Mouse (Mus musculus): ENCODE data around the gene Ahdc1.

Ahdc1 gene

DNA sequence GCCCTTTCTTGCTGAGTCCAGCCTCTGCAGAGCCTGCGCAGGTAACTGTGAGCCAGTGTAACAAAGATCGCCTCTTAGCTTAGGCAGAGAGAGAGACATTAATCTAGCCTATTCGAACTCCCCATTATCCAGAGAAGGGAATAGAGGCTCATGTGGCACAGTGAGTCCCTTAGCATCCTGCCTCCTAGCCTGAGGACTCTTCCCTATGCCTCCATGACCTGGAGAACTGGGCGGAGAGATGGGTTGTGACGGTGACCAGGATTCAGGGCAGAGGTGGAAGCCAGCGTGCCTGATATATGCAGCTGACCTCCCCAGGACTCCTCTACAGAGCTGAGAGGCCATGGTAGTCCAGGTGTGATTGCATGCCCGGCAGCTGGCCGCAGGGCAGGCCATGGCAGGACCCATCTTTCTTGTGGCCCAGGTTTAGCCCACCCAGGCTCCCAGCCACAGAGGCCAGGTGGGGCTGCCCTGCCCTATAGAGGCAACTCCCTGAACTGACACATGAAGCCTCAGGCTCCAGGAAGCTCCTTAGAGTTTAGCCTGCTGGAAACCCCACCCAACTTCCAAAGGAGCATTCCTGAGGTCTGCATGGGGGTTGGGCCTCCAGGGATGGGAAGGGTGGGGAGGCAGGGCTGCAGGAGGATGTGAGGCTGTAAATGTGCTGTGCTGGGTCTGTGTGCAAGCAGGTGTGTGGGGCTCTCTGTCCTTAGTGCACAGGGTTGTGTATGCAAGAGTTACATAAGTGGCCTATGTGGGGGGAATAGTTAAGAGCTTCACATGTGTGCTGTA, 44.3 kb downstream of the Ahdc1 start:
- DNase-seq (ENCODE audit: low read depth): peak; percentile 39

DNA sequence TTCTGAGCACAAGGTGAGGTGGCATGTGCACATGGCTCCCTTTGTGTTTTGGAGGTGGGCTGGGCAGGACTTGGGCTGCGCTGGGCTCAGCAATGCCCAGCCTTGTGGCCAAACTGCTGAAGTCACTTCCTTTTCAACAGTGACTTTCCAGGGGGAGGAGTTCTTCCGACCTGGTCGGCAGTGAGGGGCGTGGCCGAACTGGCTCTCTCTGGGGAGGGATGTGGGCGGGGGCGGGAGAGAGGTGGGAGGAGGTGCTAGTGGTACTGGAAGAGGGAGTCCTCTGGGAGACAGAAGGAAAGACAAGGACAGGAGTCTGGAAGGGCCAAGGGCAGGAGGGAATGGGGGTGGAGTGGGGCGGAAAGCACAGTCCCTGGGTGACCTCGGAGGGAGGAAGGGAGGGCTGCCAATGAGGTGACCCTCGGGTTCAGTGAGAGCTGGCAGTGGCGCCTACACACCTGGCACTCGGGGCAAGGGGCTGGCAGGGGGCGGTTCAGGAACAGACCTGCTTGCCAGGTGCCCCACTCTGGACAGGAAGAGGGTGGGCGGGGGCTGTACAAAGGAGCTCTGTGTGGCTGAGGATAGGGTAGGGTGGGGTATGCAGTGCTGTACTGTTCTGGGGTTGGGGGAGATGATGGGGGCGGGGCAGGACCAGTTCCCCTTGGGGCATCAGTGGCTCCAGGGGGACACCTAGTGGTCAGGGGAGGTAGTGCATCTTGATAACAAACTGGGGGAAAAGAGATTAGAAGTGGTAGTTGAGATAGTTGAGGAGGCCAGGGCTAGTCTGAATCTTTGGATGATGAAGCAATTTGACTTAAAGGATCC, 45.2 kb downstream of the Ahdc1 start:
- DNase-seq (ENCODE audit: low read depth): peak; percentile 82

DNA sequence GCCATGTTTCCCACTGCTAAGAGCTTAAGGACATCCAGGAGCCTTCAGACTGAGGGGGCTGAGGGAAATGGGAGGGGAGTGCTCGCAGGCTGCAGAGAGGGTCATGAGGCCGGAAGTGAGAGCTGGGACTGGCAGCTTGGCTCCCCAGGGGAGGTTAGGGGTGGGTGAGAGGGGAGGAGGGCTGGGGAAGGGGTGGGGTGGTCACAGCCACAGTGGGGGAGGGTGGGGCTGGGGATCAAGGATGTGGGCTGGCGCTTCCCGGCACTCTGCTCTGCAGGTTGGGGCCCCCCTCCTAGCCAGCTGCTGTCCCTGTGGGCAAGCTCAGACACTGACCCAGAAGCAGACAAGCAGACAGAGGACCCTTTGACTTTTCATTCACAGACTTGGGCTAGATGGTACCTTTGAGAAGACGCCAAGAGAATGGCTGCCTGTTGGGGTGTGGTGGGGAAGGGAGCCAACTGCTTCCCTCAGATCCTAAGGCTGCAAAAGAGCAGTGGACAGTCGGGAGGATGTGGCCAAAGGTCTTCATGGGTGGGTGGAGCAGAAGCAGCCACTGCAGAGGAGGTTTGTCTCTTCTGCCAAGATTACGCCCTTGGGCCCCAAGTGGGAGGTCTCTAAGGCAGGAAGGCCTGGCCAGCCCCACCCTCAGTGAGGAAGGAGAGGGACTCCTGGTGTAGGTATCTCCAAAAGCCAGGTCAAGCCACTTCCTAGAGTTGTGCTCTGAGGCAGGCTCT, 46.5 kb downstream of the Ahdc1 start:
- DNase-seq (ENCODE audit: low read depth): peak; percentile 32

DNA sequence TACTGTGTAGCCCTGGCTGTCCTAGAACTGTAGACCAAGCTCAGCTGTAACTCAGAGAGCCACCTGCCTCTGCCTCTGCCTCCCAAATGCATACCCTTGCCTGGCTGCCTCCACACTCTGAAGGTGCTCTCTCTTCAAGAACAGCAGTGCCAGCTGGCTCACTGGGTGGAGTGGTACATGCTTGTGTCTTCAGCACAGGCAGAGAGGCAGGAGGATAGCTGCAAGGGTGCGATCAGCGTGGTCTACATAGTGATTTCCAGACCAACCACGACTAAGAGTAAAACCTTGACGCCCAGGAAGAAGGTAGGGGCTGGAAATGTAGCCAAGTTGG, 47.0 kb downstream of the Ahdc1 start:
- no peak for DNase-seq (ENCODE audit: low read depth)

DNA sequence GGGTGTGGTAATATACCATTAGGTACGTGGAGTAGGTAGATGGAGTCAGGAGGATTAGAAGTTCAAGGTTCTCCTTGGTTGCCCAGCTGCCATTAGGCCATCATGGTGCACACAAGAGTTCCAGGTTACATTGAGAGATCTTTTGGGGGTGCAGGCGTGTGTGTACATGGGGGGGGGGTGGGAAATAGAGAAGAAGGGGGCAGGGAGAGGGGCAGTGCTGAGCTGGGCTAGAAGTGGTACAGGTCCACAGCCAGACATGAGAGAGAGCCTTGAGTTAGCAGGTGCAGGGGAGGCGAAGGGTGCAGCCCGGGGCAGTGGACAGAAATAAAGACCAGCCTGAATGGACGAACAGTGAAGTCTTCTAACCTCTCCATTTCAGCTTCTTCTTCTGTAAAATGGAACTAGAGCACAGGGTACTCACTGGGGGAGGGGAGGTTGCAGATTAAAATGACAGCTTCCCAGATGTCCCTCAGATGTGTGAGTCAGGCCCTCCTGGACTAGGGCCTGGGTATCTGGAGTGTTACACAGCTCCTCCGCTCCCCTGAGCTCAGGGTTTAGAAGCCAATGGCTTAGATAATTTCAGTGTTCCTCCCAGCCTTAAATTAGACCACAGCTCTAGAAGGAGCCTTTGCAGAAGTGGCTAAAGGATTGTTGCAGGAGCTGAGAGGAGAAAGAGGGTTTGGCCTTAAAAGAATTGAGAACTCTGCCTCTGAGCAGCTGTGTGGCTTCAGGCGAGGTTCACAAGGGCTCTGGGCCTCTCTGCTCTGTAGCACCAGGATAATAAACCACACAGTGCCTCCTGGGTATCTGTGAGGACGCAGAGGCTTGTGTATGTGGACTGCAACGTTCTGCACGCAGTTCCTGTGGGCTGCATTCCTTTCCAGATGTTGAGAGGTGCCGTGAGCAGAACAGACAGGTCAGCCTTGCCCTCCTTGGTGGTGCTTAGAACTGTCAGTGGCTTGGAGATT, 47.7 kb downstream of the Ahdc1 start:
- DNase-seq (ENCODE audit: low read depth): no peak

DNA sequence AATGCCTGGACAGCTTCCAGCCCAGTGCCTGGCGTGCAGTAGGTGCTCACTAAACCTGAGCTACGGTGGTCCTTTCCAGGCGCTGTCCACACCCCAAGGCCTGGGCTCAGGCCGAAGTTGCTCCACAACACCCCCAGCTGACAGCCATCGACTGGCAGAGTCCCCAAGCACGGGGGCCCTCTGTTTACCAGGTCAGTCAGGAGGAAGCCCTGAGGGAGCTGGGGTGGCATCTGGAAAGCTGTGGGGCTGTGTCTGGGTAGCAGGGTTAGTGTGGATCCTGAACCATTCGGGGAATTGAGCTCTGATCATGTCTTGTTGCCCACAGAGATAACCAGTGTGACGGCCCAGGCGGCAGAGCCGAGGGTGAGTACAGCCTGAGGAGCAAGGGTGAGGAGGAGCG, 49.6 kb downstream of the Ahdc1 start:
- DNase-seq (ENCODE audit: low read depth): peak; percentile 46

DNA sequence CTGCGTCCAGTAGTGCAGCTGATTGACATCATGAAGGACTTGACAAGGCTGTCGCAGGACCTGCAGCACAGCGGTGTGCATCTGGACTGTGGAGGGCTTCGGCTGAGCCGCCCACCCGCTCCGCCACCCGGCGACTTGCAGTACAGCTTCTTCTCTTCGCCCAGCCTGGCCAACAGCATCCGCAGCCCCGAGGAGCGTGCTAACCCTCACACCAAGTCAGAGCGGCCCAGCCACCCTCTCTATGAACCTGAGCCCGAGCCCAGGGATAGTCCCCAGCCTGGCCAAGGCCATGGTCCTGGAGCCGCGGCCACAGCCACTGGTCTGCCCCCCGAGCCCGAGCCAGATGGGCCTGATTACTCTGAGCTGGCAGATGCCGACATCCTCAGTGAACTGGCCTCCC, 50.7 kb downstream of the Ahdc1 start:
- DNase-seq (ENCODE audit: low read depth): no peak

DNA sequence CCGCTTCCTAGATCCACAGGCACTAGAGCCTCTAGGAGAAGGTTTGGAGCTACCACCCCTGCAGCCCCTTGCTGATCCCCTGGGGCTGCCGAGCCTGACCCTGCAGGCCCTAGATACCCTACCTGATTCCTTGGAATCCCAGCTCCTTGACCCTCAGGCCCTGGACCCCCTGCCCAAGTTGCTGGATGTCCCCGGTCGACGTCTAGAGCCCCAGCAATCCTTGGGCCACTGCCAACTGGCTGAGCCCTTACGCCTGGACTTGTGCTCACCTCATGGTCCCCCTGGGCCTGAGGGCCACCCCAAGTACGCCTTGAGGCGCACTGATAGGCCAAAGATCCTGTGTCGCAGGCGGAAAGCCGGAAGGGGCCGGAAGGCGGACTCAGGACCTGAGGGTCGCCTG, 51.2 kb downstream of the Ahdc1 start:
- no peak for DNase-seq (ENCODE audit: low read depth)

DNA sequence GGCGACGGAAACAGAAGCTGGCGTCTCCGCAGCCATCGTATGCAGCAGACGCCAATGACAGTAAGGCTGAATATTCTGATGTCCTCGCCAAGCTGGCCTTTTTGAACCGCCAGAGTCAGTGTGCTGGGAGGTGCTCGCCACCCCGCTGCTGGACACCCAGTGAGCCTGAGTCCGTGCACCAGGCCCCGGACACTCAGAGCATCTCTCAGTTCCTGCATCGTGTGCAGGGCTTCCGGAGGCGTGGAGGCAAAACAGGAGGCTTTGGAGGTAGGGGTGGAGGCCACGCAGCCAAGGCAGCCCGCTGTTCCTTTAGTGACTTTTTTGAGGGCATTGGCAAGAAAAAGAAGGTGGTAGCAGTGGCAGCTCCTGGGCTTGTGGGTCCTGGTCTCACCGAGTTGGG, 52.1 kb downstream of the Ahdc1 start:
- DNase-seq (ENCODE audit: low read depth): no peak

DNA sequence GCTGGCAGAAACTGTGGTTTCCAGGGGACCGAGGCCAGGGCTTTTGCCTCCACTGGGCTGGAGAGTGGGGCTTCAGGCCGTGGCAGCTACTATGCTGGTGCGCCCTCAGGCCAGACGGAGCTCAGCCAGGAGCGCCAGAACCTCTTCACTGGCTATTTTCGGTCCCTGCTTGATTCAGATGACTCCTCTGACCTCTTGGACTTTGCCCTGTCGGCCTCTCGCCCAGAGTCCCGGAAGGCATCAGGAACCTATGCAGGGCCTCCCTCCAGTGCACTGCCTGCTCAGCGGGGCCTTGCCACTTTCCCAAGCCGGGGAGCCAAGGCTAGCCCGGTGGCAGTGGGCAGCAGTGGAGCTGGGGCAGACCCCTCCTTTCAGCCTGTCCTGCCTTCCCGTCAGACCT, 52.7 kb downstream of the Ahdc1 start:
- DNase-seq (ENCODE audit: low read depth): no peak

DNA sequence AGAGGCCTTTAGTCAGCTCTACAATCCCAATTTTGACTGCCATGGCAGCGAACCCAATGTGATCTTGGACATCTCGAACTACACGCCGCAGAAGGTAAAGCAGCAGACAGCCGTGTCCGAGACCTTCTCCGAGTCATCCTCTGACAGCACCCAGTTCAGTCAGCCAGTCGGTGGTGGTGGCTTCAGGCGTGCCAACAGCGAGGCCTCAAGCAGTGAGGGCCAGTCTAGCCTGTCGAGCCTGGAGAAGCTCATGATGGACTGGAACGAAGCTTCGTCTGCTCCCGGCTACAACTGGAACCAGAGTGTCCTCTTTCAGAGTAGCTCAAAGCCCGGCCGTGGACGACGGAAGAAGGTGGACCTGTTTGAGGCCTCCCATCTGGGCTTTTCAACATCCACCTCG, 53.7 kb downstream of the Ahdc1 start:
- no peak for DNase-seq (ENCODE audit: low read depth)

DNA sequence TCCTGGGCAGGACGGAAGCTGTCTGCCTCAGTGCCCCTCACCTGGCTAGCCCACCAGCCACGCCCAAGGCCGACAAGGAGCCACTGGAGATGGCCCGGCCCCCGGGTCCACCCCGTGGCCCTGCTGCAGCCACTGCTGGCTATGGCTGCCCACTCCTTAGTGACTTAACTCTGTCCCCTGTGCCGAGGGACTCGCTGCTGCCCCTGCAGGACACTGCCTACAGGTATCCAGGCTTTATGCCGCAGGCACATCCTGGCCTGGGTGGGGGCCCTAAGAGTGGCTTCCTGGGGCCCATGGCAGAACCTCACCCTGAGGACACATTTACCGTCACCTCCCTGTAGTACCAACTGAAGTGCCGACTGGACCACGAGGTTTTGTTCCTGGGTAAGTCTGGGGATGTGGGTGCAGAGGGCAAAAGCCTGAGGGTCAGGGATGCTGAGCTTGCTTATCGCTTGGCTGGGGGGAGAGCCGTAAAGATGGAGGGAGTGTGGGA, 54.9 kb downstream of the Ahdc1 start:
- no peak for DNase-seq (ENCODE audit: low read depth)

DNA sequence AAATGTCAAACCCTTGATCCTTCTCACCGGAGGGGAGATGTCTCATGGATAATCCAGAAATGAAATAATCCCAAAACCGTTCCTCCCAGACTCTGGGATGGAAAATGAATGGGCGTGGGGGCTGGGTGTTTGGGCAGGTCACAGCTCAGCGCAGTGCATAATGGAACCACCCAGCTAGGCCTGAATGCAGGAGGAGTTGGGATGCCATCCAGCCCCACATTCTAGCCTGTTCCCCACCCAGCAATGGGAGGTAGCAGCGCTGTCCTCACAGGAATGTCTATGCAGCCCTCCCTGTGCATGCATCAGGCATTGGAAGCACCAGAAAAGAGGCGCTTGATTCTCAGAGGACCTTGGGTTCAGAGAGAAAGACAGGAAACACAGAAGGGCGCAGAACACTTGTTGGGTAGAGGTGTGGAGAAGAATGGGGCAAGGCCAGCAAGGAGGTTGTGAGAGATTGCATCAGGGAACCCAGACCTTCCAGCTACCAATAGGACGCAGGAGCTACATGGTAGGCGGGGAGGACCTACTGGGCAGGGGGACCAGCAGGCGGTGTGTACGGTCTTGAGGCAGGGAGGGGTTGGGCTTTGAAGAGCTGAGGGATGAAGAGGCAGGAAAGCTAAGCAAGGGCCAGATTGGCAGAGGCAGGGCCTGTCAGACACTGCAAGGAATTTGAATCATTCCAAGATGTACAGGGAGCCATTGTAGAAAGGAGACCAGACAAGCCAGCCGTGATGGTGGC, 57.5 kb downstream of the Ahdc1 start:
- DNase-seq (ENCODE audit: low read depth): no peak

DNA sequence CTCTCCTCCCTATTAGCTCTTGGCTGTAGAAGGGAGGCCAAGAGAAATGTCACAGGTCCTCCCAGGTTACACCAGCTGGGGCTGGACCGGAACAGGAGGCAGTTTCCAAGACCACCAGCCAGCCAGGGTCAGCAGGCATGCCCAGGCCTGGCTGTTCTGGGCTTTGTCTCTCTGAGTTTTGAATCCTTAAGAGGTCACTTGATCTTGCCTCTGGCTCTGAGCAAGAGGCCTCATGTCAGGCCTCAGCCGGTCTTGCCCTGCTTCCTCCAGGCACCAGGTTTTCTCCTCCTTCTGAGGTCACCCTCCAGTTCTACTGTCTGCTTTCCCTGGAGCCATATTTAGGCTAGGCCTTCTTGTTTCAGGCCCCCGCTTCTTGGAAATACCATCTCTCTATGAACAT, 59.3 kb downstream of the Ahdc1 start:
- no peak for DNase-seq (ENCODE audit: low read depth)

DNA sequence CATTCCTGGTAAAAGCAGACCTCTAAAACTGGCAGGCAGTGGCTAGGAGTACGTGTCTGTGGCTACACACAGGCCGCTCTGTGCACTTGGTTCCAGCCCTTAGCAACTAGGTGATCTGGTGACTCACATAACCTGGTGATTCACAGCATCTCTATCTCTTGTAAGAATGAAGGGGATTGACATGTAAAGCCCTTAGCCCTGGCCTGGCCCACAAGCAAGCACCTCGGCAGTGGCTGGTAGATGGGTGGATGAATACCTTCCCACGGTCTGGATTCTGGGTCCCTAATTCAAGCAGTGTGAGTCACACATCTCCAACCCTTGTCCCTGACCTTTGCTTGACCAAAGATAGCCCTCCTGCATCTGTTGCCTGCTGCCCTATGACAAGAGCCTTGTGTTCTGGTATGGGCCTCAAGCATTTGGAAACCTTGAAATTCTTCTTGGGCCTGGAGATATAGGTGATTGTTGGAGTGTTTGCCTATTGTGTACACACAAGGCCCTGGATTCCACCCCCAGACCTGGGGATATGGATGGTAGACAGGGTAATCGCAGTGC, 59.8 kb downstream of the Ahdc1 start:
- DNase-seq (ENCODE audit: low read depth): peak; percentile 18

DNA sequence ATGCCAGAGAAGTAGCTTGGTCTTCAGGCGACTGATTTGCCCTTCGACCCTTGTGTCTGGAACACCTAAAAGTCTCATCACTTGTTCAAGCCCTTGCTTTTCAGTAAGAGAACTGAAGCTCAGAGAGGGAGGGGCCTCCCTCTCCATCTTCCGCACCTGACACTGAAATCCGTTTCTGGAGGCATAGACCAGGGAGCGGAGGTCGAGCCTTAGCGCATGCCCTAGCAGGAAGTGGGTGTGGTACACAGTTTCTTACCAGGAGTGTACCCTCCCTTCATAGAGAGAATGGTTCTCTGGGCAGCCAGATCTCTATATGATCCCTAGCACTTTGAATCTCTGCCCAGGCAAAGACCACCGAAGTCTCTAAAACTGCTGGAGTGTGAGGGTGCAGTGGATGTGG, 62.1 kb downstream of the Ahdc1 start:
- no peak for DNase-seq (ENCODE audit: low read depth)

DNA sequence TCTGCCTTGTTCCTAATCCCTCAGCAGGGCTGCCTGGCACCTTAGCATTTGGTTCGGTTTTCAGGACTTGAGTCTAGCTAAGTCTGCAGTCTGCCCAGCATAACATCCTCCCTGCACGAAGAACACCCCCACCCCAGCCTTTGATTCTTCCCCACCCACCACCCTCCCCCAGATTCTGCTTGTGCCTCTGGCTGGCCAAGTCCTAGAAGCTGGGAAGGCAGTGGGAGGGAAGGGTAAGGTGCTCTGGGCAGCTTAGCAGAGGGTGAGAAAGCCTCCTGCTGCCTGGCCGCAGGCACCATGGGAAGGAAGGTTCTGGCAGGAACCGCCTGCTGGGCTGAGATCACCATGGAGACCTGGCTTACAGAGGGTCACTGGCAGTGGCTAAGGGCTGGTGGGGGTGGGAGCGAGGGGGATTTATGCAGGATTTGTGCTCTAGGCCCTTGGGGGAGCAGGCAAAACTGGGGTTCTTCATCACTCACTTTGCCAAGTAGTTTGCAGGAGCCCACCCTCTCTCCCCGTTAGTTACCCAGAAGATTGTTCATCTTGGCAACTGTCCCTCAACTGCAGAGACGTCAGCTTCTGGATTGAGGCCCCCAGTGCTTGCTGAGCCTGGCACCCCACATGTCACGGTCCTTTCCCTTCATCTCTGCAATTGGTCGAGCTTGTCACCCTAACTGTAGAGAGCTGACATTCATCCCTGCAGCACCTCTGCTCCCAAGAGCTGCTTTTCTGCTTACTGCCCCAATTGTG, 63.2 kb downstream of the Ahdc1 start:
- no peak for DNase-seq (ENCODE audit: low read depth)

DNA sequence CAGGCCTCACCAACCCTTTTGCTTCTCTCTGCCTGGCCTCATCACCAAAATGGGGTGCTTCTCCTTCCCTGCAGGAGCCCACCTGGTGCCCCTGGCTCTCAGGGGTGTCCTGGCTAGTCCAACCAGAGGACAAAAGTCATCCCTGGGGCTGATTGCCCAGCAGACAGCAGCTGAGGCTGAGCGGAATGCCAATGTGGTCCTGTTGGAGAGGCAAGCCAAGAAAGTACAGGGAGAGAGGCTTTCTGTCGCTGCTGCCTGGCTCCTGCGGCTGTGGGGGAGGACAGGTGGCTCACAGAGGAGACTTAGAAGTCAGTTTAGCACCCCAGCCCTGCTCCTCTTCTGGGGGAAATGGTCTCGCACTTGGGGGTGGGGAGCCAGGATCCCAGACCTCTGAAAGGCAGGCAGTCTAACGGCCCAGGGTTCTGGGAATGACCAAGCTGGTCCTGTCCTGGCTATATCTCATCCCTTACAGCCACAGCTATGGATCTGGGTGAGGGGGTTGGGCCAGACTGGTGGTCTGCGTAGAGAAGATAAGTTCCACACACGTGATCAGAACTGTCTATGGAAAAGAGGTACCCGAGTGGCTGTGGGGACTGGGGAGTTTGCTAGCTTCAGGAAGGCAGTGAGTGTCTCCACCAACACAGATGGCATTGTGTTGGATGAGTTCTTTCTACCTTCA, 64.0 kb downstream of the Ahdc1 start:
- DNase-seq (ENCODE audit: low read depth): no peak

DNA sequence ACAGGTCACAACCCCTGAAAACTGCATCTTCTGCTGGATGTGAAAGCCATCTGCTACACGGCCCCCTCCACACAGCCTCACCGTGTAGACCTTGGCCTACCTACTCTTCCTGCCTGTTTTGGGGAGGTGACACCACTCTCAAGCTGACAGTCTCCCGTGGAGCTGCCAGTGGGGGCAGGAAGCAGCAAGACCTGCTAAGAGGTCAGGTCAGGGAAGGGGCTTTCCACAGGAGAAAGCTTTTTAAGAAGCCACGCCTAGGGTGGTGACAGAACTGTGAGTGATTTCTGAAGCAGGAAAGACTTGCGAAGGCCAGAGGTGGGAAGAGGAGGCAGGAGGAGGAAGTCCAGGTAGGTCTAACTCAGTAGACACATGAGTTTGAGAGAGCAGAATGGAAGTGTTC, 67.9 kb downstream of the Ahdc1 start:
- DNase-seq (ENCODE audit: low read depth): no peak
